Mouse (Mus musculus) MEL (cell line): ENCODE data around the gene Scyl3. TPM values are rescaled to one million over a fixed set of nuclear protein-coding genes. Genes with fewer than 3 reads are reported as not detected.

Experiments
- DNase-seq: peaks from one replicate; pipeline ENCODE4 v3.0.0; 2011; ENCODE audit warnings: low read depth, low spot score
- H3K27ac ChIP-seq: 2 replicates; pipeline ENCODE4 v1.5.1; 2012; ENCODE audit warnings: low read depth, mild to moderate bottlenecking, control low read depth, low read length, moderate library complexity; ENCODE audit not compliant: control insufficient read depth
- H3K27me3 ChIP-seq, 2 experiments: fragments of 150-350 bp in 1 of 2; sonication (generic) in 1 of 2; 2 replicates each; pipeline ENCODE4 v1.6.1; 2012; ENCODE audit warnings: low read length in 2 of 2, mild to moderate bottlenecking in 2 of 2, improper control_type of control experiment in 1 of 2, moderate library complexity in 1 of 2; ENCODE audit not compliant: insufficient read depth in 2 of 2, control insufficient read depth in 1 of 2
- H3K36me3 ChIP-seq, 2 experiments: 2 replicates each; pipeline ENCODE4 v1.6.1; 2012 to 2014; ENCODE audit warnings: low read length in 2 of 2, improper control_type of control experiment in 1 of 2, inconsistent platforms in 1 of 2, mild to moderate bottlenecking in 1 of 2; ENCODE audit not compliant: insufficient read depth in 2 of 2, control insufficient read depth in 1 of 2
- H3K4me1 ChIP-seq, 2 experiments: fragments of 150-350 bp in 1 of 2; sonication (generic) in 1 of 2; 2 replicates each; pipeline ENCODE4 v1.6.1; 2012; ENCODE audit warnings: low read length in 2 of 2, improper control_type of control experiment in 1 of 2, mild to moderate bottlenecking in 1 of 2; ENCODE audit not compliant: insufficient read depth in 2 of 2, control insufficient read depth in 1 of 2
- H3K4me3 ChIP-seq, 2 experiments: fragments of 150-350 bp in 1 of 2; sonication (generic) in 1 of 2; 2 replicates each; pipeline ENCODE4 v1.5.1; 2012; ENCODE audit warnings: low read depth in 2 of 2, low read length in 2 of 2, mild to moderate bottlenecking in 2 of 2, moderate library complexity in 2 of 2, control low read depth in 1 of 2, improper control_type of control experiment in 1 of 2; ENCODE audit not compliant: control insufficient read depth in 1 of 2, insufficient read depth in 1 of 2
- H3K79me2 ChIP-seq: 2 replicates; pipeline ENCODE4 v1.6.1; 2012; ENCODE audit warnings: mild to moderate bottlenecking, low read length, moderate library complexity; ENCODE audit not compliant: control insufficient read depth, poor library complexity, insufficient read depth
- H3K9ac ChIP-seq: 2 replicates; pipeline ENCODE4 v1.6.1; 2012; ENCODE audit warnings: low read depth, mild to moderate bottlenecking, control low read depth, low read length, moderate library complexity; ENCODE audit not compliant: control insufficient read depth, poor library complexity, severe bottlenecking
- H3K9me3 ChIP-seq: fragments of 150-350 bp; sonication (generic); replicated peaks from 2 replicates; pipeline ENCODE4 v1.6.1; 2012; ENCODE audit warnings: mild to moderate bottlenecking, low read length, improper control_type of control experiment, moderate library complexity; ENCODE audit not compliant: insufficient read depth
- CHD1 ChIP-seq: IDR thresholded peaks from 2 replicates; pipeline ENCODE4 v1.6.1; 2012; ENCODE audit warnings: low read depth, mild to moderate bottlenecking, inconsistent platforms, low read length, improper control_type of control experiment
- E2F4 ChIP-seq: IDR thresholded peaks from 2 replicates; pipeline ENCODE4 v1.6.1; 2011; ENCODE audit warnings: low read depth, low read length, improper control_type of control experiment, borderline replicate concordance
- GATA1 ChIP-seq: IDR thresholded peaks from 2 replicates; pipeline ENCODE4 v1.6.1; 2011; ENCODE audit warnings: low read depth, low read length, improper control_type of control experiment
- MAX ChIP-seq: IDR thresholded peaks from 2 replicates; pipeline ENCODE4 v1.6.1; 2011; ENCODE audit warnings: low read length, improper control_type of control experiment
- MAZ ChIP-seq: IDR thresholded peaks from 2 replicates; pipeline ENCODE4 v1.6.1; 2012; ENCODE audit warnings: low read depth, mild to moderate bottlenecking, inconsistent platforms, low read length, improper control_type of control experiment
- MEF2A ChIP-seq: IDR thresholded peaks from 2 replicates; pipeline ENCODE4 v1.6.1; 2014; ENCODE audit warnings: low read depth, mild to moderate bottlenecking, inconsistent platforms, low read length, improper control_type of control experiment; ENCODE audit not compliant: poor library complexity, insufficient replicate concordance, severe bottlenecking; ENCODE audit errors: extremely low read depth
- MXI1 ChIP-seq: IDR thresholded peaks from 2 replicates; pipeline ENCODE4 v1.6.1; 2011; ENCODE audit warnings: mild to moderate bottlenecking, low read depth, low read length, improper control_type of control experiment
- MYC ChIP-seq: IDR thresholded peaks from 2 replicates; pipeline ENCODE4 v1.6.1; 2011; ENCODE audit warnings: low read depth, mild to moderate bottlenecking, low read length, improper control_type of control experiment, moderate library complexity
- NELFE ChIP-seq: IDR thresholded peaks from 2 replicates; pipeline ENCODE4 v1.6.1; 2011; ENCODE audit warnings: low read depth, low read length, improper control_type of control experiment
- POLR2A ChIP-seq, 2 experiments: IDR thresholded peaks; 2 replicates each; pipeline ENCODE4 v1.6.1; 2011 to 2012; ENCODE audit warnings: low read length in 2 of 2, mild to moderate bottlenecking in 2 of 2, control low read depth in 1 of 2, improper control_type of control experiment in 1 of 2, low read depth in 1 of 2, moderate library complexity in 1 of 2; ENCODE audit not compliant: control insufficient read depth in 1 of 2, insufficient read depth in 1 of 2, poor library complexity in 1 of 2
- POLR2AphosphoS5 ChIP-seq: IDR thresholded peaks from 2 replicates; pipeline ENCODE4 v1.6.1; 2012; ENCODE audit warnings: low read depth, borderline replicate concordance, mild to moderate bottlenecking, inconsistent platforms, low read length, moderate library complexity, mixed read lengths
- RAD21 ChIP-seq: IDR thresholded peaks from 2 replicates; pipeline ENCODE4 v1.6.1; 2011; ENCODE audit warnings: mild to moderate bottlenecking, low read depth, low read length, improper control_type of control experiment
- TBP ChIP-seq: IDR thresholded peaks from 2 replicates; pipeline ENCODE4 v1.8.0; 2011; ENCODE audit warnings: low read depth, low read length, improper control_type of control experiment
- TCF12 ChIP-seq: IDR thresholded peaks from 2 replicates; pipeline ENCODE4 v1.6.1; 2014; ENCODE audit warnings: low read depth, mild to moderate bottlenecking, inconsistent platforms, low read length, improper control_type of control experiment, moderate library complexity
- UBTF ChIP-seq: IDR thresholded peaks from 2 replicates; pipeline ENCODE4 v1.6.1; 2012; ENCODE audit warnings: low read depth, mild to moderate bottlenecking, inconsistent platforms, low read length, improper control_type of control experiment, moderate library complexity, borderline replicate concordance; ENCODE audit not compliant: insufficient read depth
- USF1 ChIP-seq: IDR thresholded peaks from 2 replicates; pipeline ENCODE4 v1.6.1; 2014; ENCODE audit warnings: low read depth, mild to moderate bottlenecking, inconsistent platforms, low read length, improper control_type of control experiment, moderate library complexity
- ZKSCAN1 ChIP-seq: IDR thresholded peaks from 2 replicates; pipeline ENCODE4 v1.6.1; 2012; ENCODE audit warnings: low read depth, mild to moderate bottlenecking, inconsistent platforms, low read length, improper control_type of control experiment, moderate library complexity
- polyA plus RNA-seq, 2 experiments: library from polyadenylated mRNA; stranded (reverse) in 1 of 2; unstranded in 1 of 2; fragments of >175 nt in 1 of 2; fragments of >200 nt in 1 of 2; gene quantifications; 2 replicates each; pipeline versions ENCODE4 v1.2.1 to v1.2.4; 2012; ENCODE audit warnings: low replicate concordance in 2 of 2, low read depth in 1 of 2; ENCODE audit not compliant: insufficient read length in 2 of 2, insufficient read depth in 1 of 2, missing spikeins in 1 of 2
- total RNA-seq: library from RNA; depleted of rRNA; stranded (reverse); fragments of 300-350 nt; gene quantifications from 2 replicates; pipeline ENCODE4 v1.2.3, GENCODE M21; 2012

Gene Scyl3
- total and polyA plus RNA-seq, 3 experiments = 12.2 to 55.7 (median 21.2) TPM

DNA sequence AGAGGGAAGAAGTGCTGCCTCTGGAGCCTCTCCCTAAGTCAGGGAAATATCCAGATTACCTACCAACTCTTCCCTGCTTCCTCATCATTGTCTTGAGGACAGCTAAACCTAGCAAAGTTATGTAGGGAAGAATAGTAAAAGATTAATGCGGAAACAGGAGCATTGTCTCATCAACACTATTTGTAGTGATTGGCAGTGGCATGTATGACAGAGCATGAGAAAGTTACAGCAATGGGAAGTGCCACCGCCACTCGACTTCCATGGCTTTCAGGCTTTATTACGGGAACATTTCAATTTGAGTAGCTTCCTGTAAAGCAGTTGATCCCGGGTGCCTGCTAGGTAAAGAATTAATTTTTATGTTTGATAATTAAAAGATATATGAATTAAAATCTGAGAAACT, 35.6 kb upstream of the Scyl3 start:
- no peaks in the 10 kb centered on the region for H3K79me2 ChIP-seq
- H3K9ac ChIP-seq = no peak overlapping the region
- H3K27me3 ChIP-seq = no peaks in the 10 kb centered on the region
- H3K4me1 ChIP-seq = no peaks in the 10 kb centered on the region
- H3K4me3 ChIP-seq = no peak overlapping the region
- H3K36me3 ChIP-seq = peaks cover 0 to under 1% of the 10 kb centered on the region in 2 experiments; a peak in 1 of 4 replicates
- no peaks in the 10 kb centered on the region for H3K9me3 ChIP-seq
- TF ChIP-seq POLR2A (IDR thresholded peaks at IDR 0.05; ENCODE audit: control insufficient read depth in 1 of 2, insufficient read depth in 1 of 2, low read depth in 1 of 2, low read length in 2 of 2, poor library complexity in 1 of 2) (no peak), TBP (no peak), MEF2A (no peak), MAZ (no peak), CHD1 (no peak), RAD21 (no peak), GATA1 (no peak), E2F4 (no peak)
- no peak for DNase-seq
- no peak overlapping the region for H3K27ac ChIP-seq

DNA sequence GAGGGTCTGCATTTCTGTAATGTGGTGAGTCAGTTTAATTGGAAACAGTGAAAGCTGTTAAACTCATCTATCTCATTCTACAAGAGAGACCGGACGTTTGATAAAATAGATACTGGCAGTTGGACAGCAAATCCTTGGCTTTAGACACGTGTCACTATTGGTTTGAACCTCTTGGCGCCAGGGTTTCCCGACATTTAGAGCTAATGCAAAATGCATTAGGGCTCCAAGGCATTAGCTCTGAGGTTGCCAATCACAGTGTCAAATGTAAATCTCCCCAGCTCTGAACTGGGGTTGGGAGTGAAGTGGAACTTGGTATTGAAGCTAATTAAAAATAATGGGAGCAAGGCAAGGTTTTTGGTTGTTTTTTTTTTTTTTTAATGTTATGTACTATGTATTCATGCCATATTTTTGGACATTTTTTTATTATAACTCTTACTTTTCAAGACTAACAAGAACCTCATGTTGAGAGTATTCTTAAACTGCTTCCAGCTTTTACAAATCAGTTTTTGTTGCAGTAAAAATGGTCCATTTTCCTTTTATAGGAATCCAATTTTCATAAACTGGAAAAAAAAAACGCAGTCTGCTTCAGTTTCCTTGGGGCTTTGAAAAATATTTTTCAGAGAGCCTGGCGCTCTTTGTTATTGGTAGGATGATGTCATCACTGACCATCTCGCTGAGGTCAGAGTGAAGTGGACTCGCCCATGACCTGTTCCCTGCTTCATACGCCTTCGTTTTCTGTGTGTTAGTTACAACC, 34.9 kb upstream of the Scyl3 start:
- Histone ChIP-seq H3K79me2 (no peaks in the 10 kb centered on the region), H3K4me1 (no peaks in the 10 kb centered on the region), H3K27me3 (no peaks in the 10 kb centered on the region), H3K9me3 (no peaks in the 10 kb centered on the region), H3K27ac (no peak overlapping the region), H3K36me3 (peaks cover 0 to 3% of the 10 kb centered on the region in 2 experiments; a peak in 1 of 4 replicates), H3K4me3 (no peak overlapping the region), H3K9ac (no peak overlapping the region)
- DNase-seq = no peak
- TF ChIP-seq MAX (no peak), NELFE (no peak), USF1 (no peak), POLR2AphosphoS5 (no peak), TCF12 (no peak), E2F4 (no peak), ZKSCAN1 (no peak), UBTF (no peak), MXI1 (no peak), MYC (no peak)
